ENCODE assay signal across 8 mouse cellular contexts in genomic region chrX:105079151-105079550, GRCm38 (mm10). TPM values are rescaled to one million over a fixed set of nuclear protein-coding genes. Genes with fewer than 3 reads are reported as not detected.
A peak's percentile ranks its signal among the peaks of the same experiment; 100 is the strongest.
DNase-seq lines count a peak whose midpoint lies in the region; ATAC-seq and TF ChIP-seq lines count a peak whose summit lies in the region.

No protein-coding gene starts in this region.

- TF ChIP-seq CTCF in kidney, postnatal 0 days (IDR thresholded peaks at IDR 0.05; ENCODE audit: low read depth): no peak

- no peaks in the 10 kb centered on the region for H3K4me1 ChIP-seq in kidney, postnatal 0 days (replicated peaks; ENCODE audit: insufficient read depth, low read length)
- peaks cover 6% of the 10 kb centered on the region for H3K4me1 ChIP-seq in hindbrain, embryonic 15.5 days (replicated peaks)
- H3K4me1 ChIP-seq in midbrain, embryonic 10.5 days: peaks cover 3% of the 10 kb centered on the region

- peak overlapping the region; percentile 57 for H3K4me2 ChIP-seq in kidney, postnatal 0 days (ENCODE audit: low read length)
- peak overlapping the region; percentile 65 for H3K4me2 ChIP-seq in hindbrain, embryonic 15.5 days

- H3K9ac ChIP-seq in kidney, postnatal 0 days (ENCODE audit: low read depth, low read length): peak overlapping the region; percentile 15; the same call in 1 of the 2 replicates
- H3K9ac ChIP-seq in hindbrain, embryonic 15.5 days: peak overlapping the region; percentile 47

- peak; percentile 66; the same call in 1 of the 2 replicates for ATAC-seq in kidney, postnatal 0 days (replicated peaks; ENCODE audit: low FRiP score, low read depth)
- ATAC-seq in common myeloid progenitor, adult 5-6 weeks (replicated peaks; ENCODE audit: low read depth, poor library complexity, severe bottlenecking): peak; percentile 16
- ATAC-seq in hindbrain, embryonic 15.5 days (ENCODE audit: low FRiP score, low read depth): peak; percentile 68

- H3K9me3 ChIP-seq in kidney, postnatal 0 days (replicated peaks; ENCODE audit: low read length): no peaks in the 10 kb centered on the region
- H3K9me3 ChIP-seq in hindbrain, embryonic 15.5 days: no peaks in the 10 kb centered on the region
- no peaks in the 10 kb centered on the region for H3K9me3 ChIP-seq in midbrain, embryonic 10.5 days (replicated peaks)

- DNase-seq in kidney, postnatal 0 days (ENCODE audit: low spot score): no peak
- DNase-seq in kidney, adult 11 months: no peak
- DNase-seq in midbrain, embryonic 10.5 days (ENCODE audit: low spot score): no peak
- no peak for DNase-seq in spleen, postnatal 4 days (ENCODE audit: low spot score in 2 of 2)
- no peak for DNase-seq in frontal cortex, postnatal 10 days (ENCODE audit: low spot score in 2 of 2)
- DNase-seq in MN1 (ENCODE audit: low spot score): no peak

- WGBS in kidney, postnatal 0 days: 12% methylated on average over 12 of the region's 12 CpGs
- WGBS in hindbrain, embryonic 15.5 days: 8% methylated on average over 12 of the region's 12 CpGs
- WGBS in midbrain, embryonic 10.5 days: 4% methylated on average over 12 of the region's 12 CpGs

- no peaks in the 10 kb centered on the region for H3K36me3 ChIP-seq in kidney, postnatal 0 days (ENCODE audit: insufficient read depth, low read length)
- H3K36me3 ChIP-seq in hindbrain, embryonic 15.5 days: peaks cover 6% of the 10 kb centered on the region; the same call in 1 of the 2 replicates
- H3K36me3 ChIP-seq in midbrain, embryonic 10.5 days: peaks cover 26% of the 10 kb centered on the region

- H3K27me3 ChIP-seq in kidney, postnatal 0 days (ENCODE audit: insufficient read depth, low read length): no peaks in the 10 kb centered on the region
- no peaks in the 10 kb centered on the region for H3K27me3 ChIP-seq in hindbrain, embryonic 15.5 days
- peaks cover 19% of the 10 kb centered on the region for H3K27me3 ChIP-seq in midbrain, embryonic 10.5 days (ENCODE audit: low read depth, poor library complexity, severe bottlenecking)

- peak overlapping the region; percentile 51 for H3K4me3 ChIP-seq in kidney, postnatal 0 days (replicated peaks; ENCODE audit: low read depth, low read length)
- H3K4me3 ChIP-seq in hindbrain, embryonic 15.5 days: peak overlapping the region; percentile 52
- H3K4me3 ChIP-seq in midbrain, embryonic 10.5 days: peak overlapping the region; percentile 60

- H3K27ac ChIP-seq in kidney, postnatal 0 days: no peak overlapping the region
- 0 out of 2 replicates have a peak overlapping the region, but pooled peaks have one; percentile 55 for H3K27ac ChIP-seq in hindbrain, embryonic 15.5 days (replicated peaks)
- H3K27ac ChIP-seq in midbrain, embryonic 10.5 days (replicated peaks): peak overlapping the region; percentile 52

RNA-seq across cellular contexts. Expression of gene Pbdc1, which starts 0.4 kb away (rescaled TPM):
- 47.5 and 49.0 TPM in 2 replicates for polyA plus RNA-seq in kidney, postnatal 0 days (2015; fragmentation: Nextera tagmentation; extraction: Ambion mirVana)
- total RNA-seq in common myeloid progenitor, adult 5-6 weeks (2017): 58.5 and 67.1 TPM in 2 replicates
- polyA plus RNA-seq in hindbrain, embryonic 15.5 days (2015; fragmentation: Nextera tagmentation; extraction: Ambion mirVana): 30.9 and 31.4 TPM in 2 replicates
- 77.0 and 81.7 TPM in 2 replicates for polyA plus RNA-seq in midbrain, embryonic 10.5 days (2016; fragmentation: Nextera tagmentation; extraction: Ambion mirVana)

RNA-seq across cellular contexts. Expression of gene Magee1, which starts 41.0 kb away (rescaled TPM):
- polyA plus RNA-seq in kidney, postnatal 0 days (2015; fragmentation: Nextera tagmentation; extraction: Ambion mirVana): 8.2 and 9.3 TPM in 2 replicates
- 0.44 and 2.0 TPM in 2 replicates for total RNA-seq in common myeloid progenitor, adult 5-6 weeks (2017)
- 234 and 241 TPM in 2 replicates for polyA plus RNA-seq in hindbrain, embryonic 15.5 days (2015; fragmentation: Nextera tagmentation; extraction: Ambion mirVana)
- 31.1 and 45.2 TPM in 2 replicates for polyA plus RNA-seq in midbrain, embryonic 10.5 days (2016; fragmentation: Nextera tagmentation; extraction: Ambion mirVana)

Comparison
In these comparisons a context has a peak if more than half of its experiments do, and no peak if none do; other contexts are left out.
1. ATAC-seq: peak in every context shown above with its lines; median percentile 68 in hindbrain, embryonic 15.5 days; 66 in kidney, postnatal 0 days; 16 in common myeloid progenitor, adult 5-6 weeks.